Mouse (Mus musculus) midbrain, embryonic 15.5 days (tissue): ENCODE measurements around the gene Pithd1. TPM values are rescaled to one million over a fixed set of nuclear protein-coding genes. Genes with fewer than 3 reads are reported as not detected.

Experiments used
- ATAC-seq: fragments of 200-750 bp; cut with Nextera tagmentation; replicated peaks from 2 replicates; pipeline ENCODE4 v1.8.0; 2017; ENCODE audit warnings: moderate TSS enrichment
- H3K27ac ChIP-seq: fragments of 300-500 bp; sonication (generic); 2 replicates; pipeline ENCODE4 v1.5.1; 2015; ENCODE audit warnings: mild to moderate bottlenecking, inconsistent platforms
- H3K27me3 ChIP-seq: fragments of 300-500 bp; sonication (generic); replicated peaks from 2 replicates; pipeline ENCODE4 v1.6.1; 2015; ENCODE audit warnings: inconsistent platforms
- H3K36me3 ChIP-seq: fragments of 300-500 bp; sonication (generic); replicated peaks from 2 replicates; pipeline ENCODE4 v1.6.1; 2015; ENCODE audit warnings: inconsistent platforms
- H3K4me1 ChIP-seq: fragments of 300-500 bp; sonication (generic); 2 replicates; pipeline ENCODE4 v1.6.1; 2015; ENCODE audit warnings: inconsistent platforms
- H3K4me2 ChIP-seq: fragments of 300-500 bp; sonication (generic); 2 replicates; pipeline ENCODE4 v1.6.1; 2015; ENCODE audit warnings: inconsistent platforms, mild to moderate bottlenecking, moderate library complexity
- H3K4me3 ChIP-seq: fragments of 300-500 bp; sonication (generic); 2 replicates; pipeline ENCODE4 v1.5.1; 2015; ENCODE audit warnings: mild to moderate bottlenecking, inconsistent platforms
- H3K9ac ChIP-seq: fragments of 300-500 bp; sonication (generic); 2 replicates; pipeline ENCODE4 v1.6.1; 2015; ENCODE audit warnings: mild to moderate bottlenecking, inconsistent platforms
- H3K9me3 ChIP-seq: fragments of 300-500 bp; sonication (generic); 2 replicates; pipeline ENCODE4 v1.6.1; 2016; ENCODE audit warnings: inconsistent platforms
- WGBS: fragments of 180-500 bp; shearing (Covaris S2); methylation state at CpG from one replicate; pipeline ENCODE4 v1.1.7; 2015; ENCODE audit warnings: mixed read lengths; 5-methylcytosine and 5-hydroxymethylcytosine counted together
- polyA plus RNA-seq: library from polyadenylated mRNA; unstranded; fragments of >200 nt; fragmentation: Nextera tagmentation; extraction: Ambion mirVana; gene quantifications from 2 replicates; pipeline ENCODE4 v1.2.1, GENCODE M21; 2015

The Pithd1 gene
- polyA plus RNA-seq, 1 experiment from 2014 or later = 62.8 TPM

DNA sequence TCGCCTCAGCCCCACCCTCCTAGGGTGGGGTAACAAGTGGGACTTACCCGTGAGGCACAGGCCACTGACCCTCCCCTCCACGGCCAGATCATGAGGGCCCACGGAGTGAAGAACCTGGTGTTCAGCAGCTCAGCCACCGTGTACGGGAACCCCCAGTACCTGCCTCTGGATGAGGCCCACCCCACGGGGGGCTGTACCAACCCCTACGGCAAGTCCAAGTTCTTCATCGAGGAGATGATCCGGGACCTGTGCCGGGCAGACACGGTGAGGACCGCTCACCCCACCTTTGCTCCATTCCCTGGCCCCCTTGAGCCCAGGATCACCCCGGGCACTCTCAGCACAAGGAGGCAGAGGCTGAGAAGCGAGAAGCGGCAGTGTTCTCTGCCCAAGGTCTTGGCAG is 20.8 kb downstream of the Pithd1 start:
- peaks cover 29% of the 10 kb centered on the region for H3K4me1 ChIP-seq
- ATAC-seq = no peak
- WGBS = 95% methylated on average over 16 of the region's 16 CpGs
- peaks cover 43% of the 10 kb centered on the region for H3K36me3 ChIP-seq
- no peak overlapping the region for H3K4me3 ChIP-seq
- H3K27me3 ChIP-seq = no peaks in the 10 kb centered on the region
- no peaks in the 10 kb centered on the region for H3K9me3 ChIP-seq
- H3K27ac ChIP-seq = no peak overlapping the region
- H3K4me2 ChIP-seq = no peak overlapping the region
- H3K9ac ChIP-seq = no peak overlapping the region

- peaks cover 20% of the 10 kb centered on the region for H3K4me1 ChIP-seq
- no peak overlapping the region for H3K9ac ChIP-seq
- WGBS = 83% methylated on average over 9 of the region's 9 CpGs
- peak overlapping the region; percentile 95; the same call in 1 of the 2 replicates for H3K4me2 ChIP-seq
- no peaks in the 10 kb centered on the region for H3K9me3 ChIP-seq
- H3K36me3 ChIP-seq = peaks cover 41% of the 10 kb centered on the region
- no peak overlapping the region for H3K27ac ChIP-seq
- H3K27me3 ChIP-seq = no peaks in the 10 kb centered on the region
- H3K4me3 ChIP-seq = 0 out of 2 replicates have a peak overlapping the region, but pooled peaks have one; percentile 4
- no peak for ATAC-seq
Observed at GRCm38 (mm10) chr4:135965113-135965512, 22.0 kb downstream of the Pithd1 start.

DNA sequence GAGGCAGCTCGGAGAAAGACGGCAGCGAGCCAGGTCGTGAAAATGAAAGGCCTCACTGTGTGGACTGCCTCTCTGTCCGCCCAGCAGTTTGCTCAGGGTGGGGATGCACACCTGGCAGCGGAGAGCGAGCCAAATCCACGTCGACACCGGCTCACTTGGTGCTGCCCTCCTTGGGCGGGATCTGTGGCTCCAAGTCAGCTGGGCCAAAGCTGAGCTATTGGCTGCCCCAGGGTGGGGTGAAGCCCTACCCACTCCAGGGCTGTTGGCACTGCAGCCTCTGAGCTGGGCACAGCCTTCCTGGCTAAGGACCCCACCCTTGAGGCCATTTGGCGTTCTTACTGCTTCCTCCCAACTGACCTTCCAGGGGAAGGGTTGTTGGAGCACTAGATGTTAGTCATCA is 22.6 kb downstream of the Pithd1 start:
- Histone ChIP-seq H3K27me3 (no peaks in the 10 kb centered on the region), H3K9me3 (no peaks in the 10 kb centered on the region), H3K9ac (peak overlapping the region; percentile 87), H3K27ac (peak overlapping the region; percentile 89), H3K4me3 (peak overlapping the region; percentile 84), H3K4me1 (peaks cover 20% of the 10 kb centered on the region), H3K36me3 (peaks cover 36% of the 10 kb centered on the region), H3K4me2 (peak overlapping the region; percentile 95)
- 3% methylated on average over 12 of the region's 12 CpGs for WGBS
- ATAC-seq = 0 out of 2 replicates have a peak, but pooled peaks have one; percentile 3

DNA sequence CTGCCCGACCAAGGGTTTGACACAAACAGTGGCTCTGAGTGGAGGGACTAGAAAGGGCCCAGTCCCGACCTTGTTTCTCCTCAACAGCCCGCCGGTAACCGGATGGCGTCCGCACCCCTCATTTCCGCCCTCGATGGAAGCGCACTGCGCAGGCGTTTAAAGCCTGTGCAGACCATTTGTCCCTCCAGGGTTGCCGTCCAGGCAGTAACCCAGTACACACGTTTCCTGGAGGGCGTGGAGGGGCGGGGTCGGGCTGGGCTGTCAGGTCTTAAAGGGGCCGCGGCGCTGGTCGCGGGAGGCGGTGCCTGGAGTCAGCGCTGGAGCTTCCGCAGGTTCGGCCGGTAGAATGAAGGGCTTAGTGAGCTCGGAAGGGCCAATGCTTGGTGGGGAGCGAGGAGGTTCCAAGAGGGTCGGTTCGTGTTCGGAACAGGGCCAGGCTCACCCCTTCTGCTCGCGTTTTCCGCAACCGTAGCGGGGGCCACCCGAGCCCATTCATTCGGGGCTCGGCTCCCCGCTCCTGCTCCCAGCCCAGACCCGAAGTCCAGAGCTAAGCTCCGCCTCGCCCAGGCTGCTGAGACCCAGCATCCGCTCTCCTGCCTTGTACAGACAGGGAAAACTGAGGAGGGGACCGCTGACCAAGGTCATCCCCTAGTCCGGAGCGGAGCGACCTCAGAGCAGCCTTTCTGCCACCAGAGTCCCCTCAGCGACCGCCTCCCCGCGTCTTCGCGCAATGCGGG is 23.4 kb downstream of the Pithd1 start, which contains the start of gene Gale:
Gene Gale, plus strand, starts transcription at position 271 of the 737 bp plus-strand sequence.
- Histone ChIP-seq H3K9me3 (no peaks in the 10 kb centered on the region), H3K27me3 (no peaks in the 10 kb centered on the region), H3K36me3 (peaks cover 28% of the 10 kb centered on the region), H3K27ac (peak within 1 kb of the TSS; percentile 89), H3K9ac (peak within 1 kb of the TSS; percentile 87), H3K4me3 (peak within 1 kb of the TSS; percentile 84), H3K4me2 (peak within 1 kb of the TSS; percentile 95), H3K4me1 (peaks cover 20% of the 10 kb centered on the region)
- under 1% methylated on average over 56 of the region's 56 CpGs for WGBS
- peak; percentile 94 for ATAC-seq

GRCm38 (mm10) chr4:135962946-135963345 is 24.1 kb downstream of the Pithd1 start:
- peak overlapping the region; percentile 72 for H3K9ac ChIP-seq
- no peaks in the 10 kb centered on the region for H3K9me3 ChIP-seq
- no peak; the same call in 1 of the 2 replicates for ATAC-seq
- H3K4me2 ChIP-seq = peak overlapping the region; percentile 95
- peaks cover 21% of the 10 kb centered on the region for H3K36me3 ChIP-seq
- H3K27ac ChIP-seq = peak overlapping the region; percentile 89
- H3K4me1 ChIP-seq = peaks cover 20% of the 10 kb centered on the region
- peak overlapping the region; percentile 84 for H3K4me3 ChIP-seq
- 6% methylated on average over 15 of the region's 15 CpGs for WGBS
- no peaks in the 10 kb centered on the region for H3K27me3 ChIP-seq

GRCm38 (mm10) chr4:135962198-135962597 is 24.9 kb downstream of the Pithd1 start:
- H3K27ac ChIP-seq = no peak overlapping the region
- H3K36me3 ChIP-seq = peaks cover 15% of the 10 kb centered on the region
- peaks cover 20% of the 10 kb centered on the region for H3K4me1 ChIP-seq
- ATAC-seq = no peak
- 89% methylated on average over 7 of the region's 7 CpGs for WGBS
- H3K9ac ChIP-seq = no peak overlapping the region
- H3K9me3 ChIP-seq = no peaks in the 10 kb centered on the region
- no peak overlapping the region for H3K4me3 ChIP-seq
- H3K27me3 ChIP-seq = no peaks in the 10 kb centered on the region
- no peak overlapping the region for H3K4me2 ChIP-seq

DNA sequence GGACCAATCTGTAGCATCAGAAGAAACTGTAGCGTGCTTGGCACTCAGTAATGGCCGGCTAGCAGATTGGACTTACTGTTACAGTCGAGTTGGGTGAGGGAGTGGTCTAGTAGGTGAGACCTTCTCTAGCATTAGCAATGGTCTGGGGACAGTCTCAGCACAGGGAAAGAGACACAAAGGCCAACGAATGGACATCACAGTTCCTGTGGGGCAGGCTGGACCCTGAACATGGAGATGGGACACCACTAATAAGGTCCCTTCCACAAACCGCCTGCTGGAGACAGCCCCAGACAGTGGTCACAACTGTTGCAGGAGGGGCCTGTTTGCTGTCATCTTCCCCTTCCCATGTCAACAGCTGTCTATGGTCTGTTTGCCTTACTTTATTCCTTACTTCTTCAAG is 25.4 kb downstream of the Pithd1 start:
- Histone ChIP-seq H3K4me2 (no peak overlapping the region), H3K9me3 (no peaks in the 10 kb centered on the region), H3K36me3 (peaks cover 10% of the 10 kb centered on the region), H3K27me3 (no peaks in the 10 kb centered on the region), H3K4me1 (peaks cover 20% of the 10 kb centered on the region), H3K27ac (no peak overlapping the region), H3K4me3 (no peak overlapping the region), H3K9ac (no peak overlapping the region)
- no peak for ATAC-seq
- 90% methylated on average over 5 of the region's 5 CpGs for WGBS

DNA sequence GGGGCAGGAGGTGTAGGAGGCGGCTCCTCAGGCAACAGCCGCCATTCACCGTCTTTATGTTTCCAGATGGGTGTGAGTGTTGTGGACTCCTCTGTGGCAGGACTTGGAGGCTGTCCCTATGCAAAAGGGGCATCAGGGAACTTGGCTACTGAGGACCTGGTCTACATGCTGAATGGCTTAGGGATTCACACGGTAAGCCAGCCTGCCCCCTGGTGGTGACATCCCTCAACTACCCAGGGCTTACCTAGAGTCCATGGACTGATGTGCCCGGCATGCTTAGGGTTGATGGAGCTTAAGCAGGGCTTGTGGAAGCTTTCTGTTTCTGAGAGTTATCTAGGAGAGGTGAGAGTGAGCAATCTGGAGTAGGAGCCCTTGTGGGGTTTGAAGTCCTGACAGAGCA is 26.3 kb downstream of the Pithd1 start:
- Histone ChIP-seq H3K4me1 (peaks cover 20% of the 10 kb centered on the region), H3K36me3 (peaks cover 2% of the 10 kb centered on the region), H3K27me3 (no peaks in the 10 kb centered on the region), H3K9me3 (no peaks in the 10 kb centered on the region), H3K9ac (no peak overlapping the region), H3K4me2 (no peak overlapping the region), H3K4me3 (no peak overlapping the region), H3K27ac (no peak overlapping the region)
- 32% methylated on average over 5 of the region's 5 CpGs for WGBS
- ATAC-seq = no peak

GRCm38 (mm10) chr4:135958354-135958753 is 28.7 kb downstream of the Pithd1 start:
- Histone ChIP-seq H3K4me3 (no peak overlapping the region), H3K27ac (no peak overlapping the region), H3K36me3 (peaks cover 2% of the 10 kb centered on the region), H3K9me3 (no peaks in the 10 kb centered on the region), H3K9ac (no peak overlapping the region), H3K4me1 (peaks cover 6% of the 10 kb centered on the region), H3K4me2 (no peak overlapping the region), H3K27me3 (no peaks in the 10 kb centered on the region)
- ATAC-seq = no peak
- 61% methylated on average over 8 of the region's 8 CpGs for WGBS

GRCm38 (mm10) chr4:135955886-135956285 is 31.2 kb downstream of the Pithd1 start:
- ATAC-seq = no peak
- Histone ChIP-seq H3K27me3 (no peaks in the 10 kb centered on the region), H3K4me1 (no peaks in the 10 kb centered on the region), H3K9me3 (no peaks in the 10 kb centered on the region), H3K4me2 (no peak overlapping the region), H3K27ac (no peak overlapping the region), H3K9ac (no peak overlapping the region), H3K36me3 (peaks cover 10% of the 10 kb centered on the region), H3K4me3 (no peak overlapping the region)
- WGBS = 90% methylated on average over 9 of the region's 9 CpGs

- Histone ChIP-seq H3K27me3 (no peaks in the 10 kb centered on the region), H3K27ac (no peak overlapping the region), H3K4me2 (no peak overlapping the region), H3K4me3 (no peak overlapping the region), H3K9ac (no peak overlapping the region), H3K9me3 (no peaks in the 10 kb centered on the region), H3K4me1 (no peaks in the 10 kb centered on the region), H3K36me3 (peaks cover 10% of the 10 kb centered on the region)
- 0 out of 2 replicates have a peak, but pooled peaks have one; percentile 64 for ATAC-seq
- WGBS = 3% methylated on average over 2 of the region's 2 CpGs
Observed at GRCm38 (mm10) chr4:135954241-135954640, 32.8 kb downstream of the Pithd1 start.

GRCm38 (mm10) chr4:135953179-135953578 is 33.9 kb downstream of the Pithd1 start:
- Histone ChIP-seq H3K27ac (no peak overlapping the region), H3K9ac (no peak overlapping the region), H3K4me1 (peaks cover 6% of the 10 kb centered on the region), H3K27me3 (no peaks in the 10 kb centered on the region), H3K4me3 (no peak overlapping the region), H3K9me3 (no peaks in the 10 kb centered on the region), H3K4me2 (no peak overlapping the region), H3K36me3 (peaks cover 10% of the 10 kb centered on the region)
- 95% methylated on average over 3 of the region's 3 CpGs for WGBS
- ATAC-seq = no peak

- Histone ChIP-seq H3K9me3 (no peaks in the 10 kb centered on the region), H3K36me3 (peaks cover 10% of the 10 kb centered on the region), H3K4me1 (peaks cover 17% of the 10 kb centered on the region), H3K4me2 (no peak overlapping the region), H3K4me3 (no peak overlapping the region), H3K27ac (no peak overlapping the region), H3K9ac (no peak overlapping the region), H3K27me3 (no peaks in the 10 kb centered on the region)
- ATAC-seq = no peak
- 92% methylated on average over 3 of the region's 3 CpGs for WGBS
Observed at GRCm38 (mm10) chr4:135951505-135951904, 35.6 kb downstream of the Pithd1 start.
